Mouse (Mus musculus) myocyte (in vitro differentiated cells): ENCODE data around the gene Oaf. TPM values are rescaled to one million over a fixed set of nuclear protein-coding genes. Genes with fewer than 3 reads are reported as not detected.
A peak's percentile ranks its signal among the peaks of the same experiment; 100 is the strongest.

Source experiments
- H3K27me3 ChIP-seq: one replicate; pipeline ENCODE4 v1.6.1; 2011; ENCODE audit not compliant: control insufficient read depth, insufficient read depth, insufficient read length
- H3K36me3 ChIP-seq: one replicate; pipeline ENCODE4 v1.6.1; 2011; ENCODE audit not compliant: control insufficient read depth, insufficient read depth
- H3K4me2 ChIP-seq: one replicate; pipeline ENCODE4 v1.6.1; 2011; ENCODE audit warnings: low read depth, control low read depth
- H3K4me3 ChIP-seq: one replicate; pipeline ENCODE4 v1.5.1; 2011; ENCODE audit warnings: mild to moderate bottlenecking, control low read depth, moderate library complexity
- H3K79me2 ChIP-seq: one replicate; pipeline ENCODE4 v1.6.1; 2011; ENCODE audit not compliant: control insufficient read depth, insufficient read depth
- H3ac ChIP-seq: one replicate; pipeline ENCODE4 v1.6.1; 2011; ENCODE audit not compliant: control insufficient read depth, insufficient read length
- CEBPB ChIP-seq: IDR thresholded peaks from 2 replicates; pipeline ENCODE4 v1.6.1; 2011; ENCODE audit warnings: mild to moderate bottlenecking, moderate library complexity; ENCODE audit not compliant: poor library complexity, insufficient read depth, severe bottlenecking
- E2F4 ChIP-seq: IDR thresholded peaks from one replicate; pipeline ENCODE4 v1.6.1; 2011; ENCODE audit warnings: mild to moderate bottlenecking, control low read depth, moderate library complexity; ENCODE audit not compliant: insufficient read depth
- MAX ChIP-seq: IDR thresholded peaks from one replicate; pipeline ENCODE4 v1.6.1; 2011; ENCODE audit warnings: low read depth, mild to moderate bottlenecking, control low read depth
- MYOD1 ChIP-seq, 3 experiments: IDR thresholded peaks; one replicate each; pipeline ENCODE4 v1.6.1; 2011; ENCODE audit warnings: control low read depth in 2 of 3, low read depth in 2 of 3, mild to moderate bottlenecking in 2 of 3, moderate library complexity in 1 of 3; ENCODE audit not compliant: insufficient read length in 2 of 3, control insufficient read depth in 1 of 3
- MYOG ChIP-seq, 3 experiments: IDR thresholded peaks; one replicate each; pipeline ENCODE4 v1.6.1; 2011; ENCODE audit warnings: control low read depth in 2 of 3, low read depth in 2 of 3, mild to moderate bottlenecking in 2 of 3; ENCODE audit not compliant: insufficient read length in 2 of 3, control insufficient read depth in 1 of 3, insufficient read depth in 1 of 3
- POLR2A ChIP-seq: IDR thresholded peaks from one replicate; pipeline ENCODE4 v1.6.1; 2011; ENCODE audit warnings: low read depth, mild to moderate bottlenecking, control low read depth, moderate library complexity; ENCODE audit not compliant: insufficient read length
- POLR2AphosphoS2 ChIP-seq: IDR thresholded peaks from one replicate; pipeline ENCODE4 v1.6.1; 2011; ENCODE audit warnings: low read depth, control low read depth; ENCODE audit not compliant: insufficient read length
- REST ChIP-seq: IDR thresholded peaks from one replicate; pipeline ENCODE4 v1.6.1; 2011; ENCODE audit warnings: mild to moderate bottlenecking, control low read depth, moderate library complexity; ENCODE audit not compliant: insufficient read depth, insufficient read length
- SRF ChIP-seq: IDR thresholded peaks from one replicate; pipeline ENCODE4 v1.6.1; 2011; ENCODE audit warnings: low read depth; ENCODE audit not compliant: control insufficient read depth, insufficient read length
- TCF12 ChIP-seq: IDR thresholded peaks from one replicate; pipeline ENCODE4 v1.6.1; 2011; ENCODE audit warnings: mild to moderate bottlenecking, control low read depth; ENCODE audit not compliant: poor library complexity, insufficient read depth, severe bottlenecking
- TCF3 ChIP-seq: IDR thresholded peaks from one replicate; pipeline ENCODE4 v1.6.1; 2011; ENCODE audit warnings: low read depth, control low read depth; ENCODE audit not compliant: insufficient read length
- USF1 ChIP-seq: IDR thresholded peaks from one replicate; pipeline ENCODE4 v1.6.1; 2011; ENCODE audit warnings: low read depth, mild to moderate bottlenecking, control low read depth, moderate library complexity
- polyA plus RNA-seq: library from polyadenylated mRNA; unstranded; fragments of >200 nt; fragmentation: generic; extraction: Trizol; gene quantifications from one replicate; pipeline ENCODE4 v1.2.1, GENCODE M21; 2012; ENCODE audit warnings: missing spikeins

Oaf gene
- polyA plus RNA-seq, 1 experiment = 27.1 TPM

- no peak overlapping the region for H3ac ChIP-seq
- H3K27me3 ChIP-seq = no peaks in the 10 kb centered on the region
- TF ChIP-seq REST = no peak
- TF ChIP-seq E2F4 = no peak
- TF ChIP-seq TCF12 = no peak
- TF ChIP-seq SRF = no peak
- TF ChIP-seq TCF3 = no peak
- no peak for TF ChIP-seq MAX
- TF ChIP-seq POLR2A = no peak
- no peak for TF ChIP-seq USF1
- H3K36me3 ChIP-seq = no peaks in the 10 kb centered on the region
- peaks cover 6% of the 10 kb centered on the region for H3K79me2 ChIP-seq
- H3K4me3 ChIP-seq = no peak overlapping the region
- H3K4me2 ChIP-seq = no peak overlapping the region
These were observed 1.6 kb upstream of the Oaf start for GRCm38 (mm10) chr9:43241291-43241690.

- H3ac ChIP-seq = no peak overlapping the region
- peaks cover 6% of the 10 kb centered on the region for H3K79me2 ChIP-seq
- H3K4me3 ChIP-seq = peak overlapping the region; percentile 65
- no peak for TF ChIP-seq USF1
- TF ChIP-seq TCF12 = no peak
- no peak for TF ChIP-seq SRF
- no peak for TF ChIP-seq MYOG (IDR thresholded peaks at IDR 0.05; ENCODE audit: control insufficient read depth in 1 of 3, insufficient read depth in 1 of 3, insufficient read length in 2 of 3, low read depth in 2 of 3)
- no peak for TF ChIP-seq POLR2AphosphoS2
- TF ChIP-seq REST = no peak
- TF ChIP-seq E2F4 = no peak
- no peak for TF ChIP-seq TCF3
- no peak for TF ChIP-seq POLR2A
- no peak for TF ChIP-seq MAX
- no peak for TF ChIP-seq MYOD1 (IDR thresholded peaks at IDR 0.05; ENCODE audit: control insufficient read depth in 1 of 3, insufficient read length in 2 of 3, low read depth in 2 of 3)
- no peak for TF ChIP-seq CEBPB
- no peak overlapping the region for H3K4me2 ChIP-seq
- no peaks in the 10 kb centered on the region for H3K36me3 ChIP-seq
- no peaks in the 10 kb centered on the region for H3K27me3 ChIP-seq
These were observed 836 bp upstream of the Oaf start for GRCm38 (mm10) chr9:43240594-43240900.

DNA sequence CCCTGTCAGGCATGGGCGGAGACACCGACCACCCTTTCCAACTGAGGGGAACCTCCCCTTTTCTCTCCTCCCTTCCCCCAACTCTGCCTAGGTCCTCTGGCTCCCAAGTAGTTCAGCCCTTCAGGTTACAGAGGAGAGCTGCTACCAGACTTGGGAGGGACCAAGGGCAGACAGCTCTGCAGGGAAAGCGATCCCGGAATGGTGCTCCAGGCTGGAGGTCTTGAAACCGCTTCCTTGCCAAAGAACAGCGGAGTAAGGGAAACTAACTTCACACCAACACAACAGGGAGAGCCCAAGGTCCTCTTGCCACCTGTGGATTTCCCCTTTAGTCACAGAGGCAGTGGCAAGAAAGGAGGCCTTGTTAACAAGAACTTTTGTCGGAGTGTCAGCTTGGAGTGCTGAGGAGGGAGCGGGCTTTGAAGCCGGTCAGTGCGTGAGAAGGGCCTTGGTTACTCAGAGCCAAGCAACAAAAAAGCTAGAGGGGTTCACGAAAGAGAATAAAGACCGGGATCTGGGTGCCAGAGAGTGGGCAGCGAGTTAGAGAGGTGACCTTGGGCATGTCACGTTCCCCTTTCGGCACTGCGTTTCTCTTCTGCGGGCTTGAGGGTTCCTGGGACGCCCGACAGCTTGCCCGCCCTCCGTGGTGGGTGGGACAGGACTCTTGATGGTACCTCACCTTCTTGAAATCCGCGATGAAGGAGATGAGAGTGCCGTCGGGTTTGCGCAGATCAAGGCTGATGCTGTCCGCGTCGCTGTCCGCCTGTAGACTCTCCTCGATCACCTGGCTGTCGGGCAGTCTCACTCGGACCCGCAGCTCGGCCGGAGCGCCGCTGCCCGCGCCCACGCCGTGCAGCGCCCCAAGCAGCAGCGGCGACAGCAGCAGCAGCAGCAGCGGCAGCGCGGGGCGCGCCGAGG is 823 bp downstream of the Oaf start:
- Histone ChIP-seq H3ac (peak overlapping the region; percentile 62), H3K4me3 (peak overlapping the region; percentile 65), H3K79me2 (peaks cover 6% of the 10 kb centered on the region), H3K27me3 (no peaks in the 10 kb centered on the region), H3K4me2 (peak overlapping the region; percentile 73), H3K36me3 (no peaks in the 10 kb centered on the region)
- TF ChIP-seq MYOG (IDR thresholded peaks at IDR 0.05; ENCODE audit: control insufficient read depth in 1 of 3, insufficient read depth in 1 of 3, insufficient read length in 2 of 3, low read depth in 2 of 3) = peak in 1 of 3 experiments; percentile 31
- TF ChIP-seq MAX = no peak
- no peak for TF ChIP-seq TCF3
- no peak for TF ChIP-seq POLR2AphosphoS2
- TF ChIP-seq MYOD1 (IDR thresholded peaks at IDR 0.05; ENCODE audit: control insufficient read depth in 1 of 3, insufficient read length in 2 of 3, low read depth in 2 of 3) = peak in 1 of 3 experiments; percentile 6
- TF ChIP-seq REST = no peak

DNA sequence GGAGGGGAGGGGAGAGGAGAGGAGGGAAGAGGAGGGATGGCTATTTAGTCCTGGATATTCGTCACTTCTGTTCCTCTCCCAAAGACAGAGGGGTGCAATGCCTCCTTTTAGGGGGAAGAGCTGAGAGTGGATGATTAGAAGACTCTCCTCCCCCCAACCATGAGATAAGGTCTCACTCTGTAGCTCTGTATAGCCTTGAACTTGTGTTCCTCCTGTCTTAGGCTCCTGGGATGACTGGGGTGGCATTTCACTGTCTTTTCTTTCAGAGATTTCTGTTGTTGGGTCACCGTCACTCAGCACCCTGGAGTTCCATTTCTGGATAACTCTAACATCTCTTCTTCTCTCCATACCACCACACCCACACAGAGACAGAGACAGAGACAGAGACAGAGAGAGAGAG is 1.5 kb downstream of the Oaf start:
- Histone ChIP-seq H3ac (no peak overlapping the region), H3K36me3 (no peaks in the 10 kb centered on the region), H3K79me2 (peaks cover 6% of the 10 kb centered on the region), H3K4me3 (peak overlapping the region; percentile 65), H3K27me3 (no peaks in the 10 kb centered on the region), H3K4me2 (peak overlapping the region; percentile 73)
- no peak for TF ChIP-seq CEBPB
- no peak for TF ChIP-seq REST
- TF ChIP-seq SRF = no peak
- TF ChIP-seq TCF3 = no peak
- TF ChIP-seq MYOD1 (IDR thresholded peaks at IDR 0.05; ENCODE audit: control insufficient read depth in 1 of 3, insufficient read length in 2 of 3, low read depth in 2 of 3) = no peak
- no peak for TF ChIP-seq POLR2A
- TF ChIP-seq TCF12 = no peak
- TF ChIP-seq USF1 = no peak
- no peak for TF ChIP-seq MAX
- TF ChIP-seq MYOG (IDR thresholded peaks at IDR 0.05; ENCODE audit: control insufficient read depth in 1 of 3, insufficient read depth in 1 of 3, insufficient read length in 2 of 3, low read depth in 2 of 3) = no peak
- no peak for TF ChIP-seq POLR2AphosphoS2
- no peak for TF ChIP-seq E2F4
